Mouse (Mus musculus): ENCODE data around the gene BC051665. TPM values are rescaled to one million over a fixed set of nuclear protein-coding genes. Genes with fewer than 3 reads are reported as not detected.

BC051665 gene
- total and polyA plus RNA-seq, 2 experiments, result not detected

DNA sequence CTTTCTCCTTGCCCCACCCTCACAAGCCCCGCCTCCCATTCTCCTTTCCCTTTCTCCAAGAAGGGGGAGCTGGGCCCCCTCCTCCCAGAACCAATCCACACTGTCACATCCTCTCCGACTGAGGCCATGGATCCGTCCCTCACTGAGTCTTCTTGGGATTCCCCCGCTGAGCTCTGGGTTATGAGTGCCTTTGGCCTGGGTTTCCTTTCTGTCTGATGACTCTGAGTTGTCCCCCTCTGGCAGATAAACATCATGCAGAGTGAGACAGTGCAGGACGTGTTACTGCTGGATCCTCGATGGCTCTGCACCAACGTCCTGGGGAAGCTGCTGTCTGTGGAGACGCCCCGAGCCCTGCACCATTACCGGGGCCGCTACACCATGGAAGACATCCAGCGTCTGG, 25.8 kb downstream of the BC051665 start:
- H3K4me3 ChIP-seq (ENCODE audit: insufficient read depth, low read depth, low read length), result no peak overlapping the region
- no peak for DNase-seq (ENCODE audit: extremely low read depth, low read depth, low spot score)
- no peaks in the 10 kb centered on the region for H3K27me3 ChIP-seq (ENCODE audit: control insufficient read depth, insufficient read depth, low read length)
- no peaks in the 10 kb centered on the region for H3K4me1 ChIP-seq (ENCODE audit: control insufficient read depth, insufficient read depth, low read length)
- H3K9ac ChIP-seq (ENCODE audit: low read depth, low read length), result no peak overlapping the region
- TF ChIP-seq CTCF (IDR thresholded peaks at IDR 0.05; ENCODE audit: low read depth, low read length) (no peak), POLR2A (IDR thresholded peaks at IDR 0.05; ENCODE audit: extremely low read depth, insufficient read depth, low read length) (no peak)
- H3K27ac ChIP-seq (replicated peaks; ENCODE audit: insufficient read depth, low read depth, low read length), result no peak overlapping the region
- H3K79me2 ChIP-seq (ENCODE audit: control insufficient read depth, insufficient read depth, low read length), result no peaks in the 10 kb centered on the region
- H3K36me3 ChIP-seq (ENCODE audit: control insufficient read depth, insufficient read depth, low read length), result peaks cover 48% of the 10 kb centered on the region
- WGBS, result 95% methylated on average over 12 of the region's 12 CpGs

DNA sequence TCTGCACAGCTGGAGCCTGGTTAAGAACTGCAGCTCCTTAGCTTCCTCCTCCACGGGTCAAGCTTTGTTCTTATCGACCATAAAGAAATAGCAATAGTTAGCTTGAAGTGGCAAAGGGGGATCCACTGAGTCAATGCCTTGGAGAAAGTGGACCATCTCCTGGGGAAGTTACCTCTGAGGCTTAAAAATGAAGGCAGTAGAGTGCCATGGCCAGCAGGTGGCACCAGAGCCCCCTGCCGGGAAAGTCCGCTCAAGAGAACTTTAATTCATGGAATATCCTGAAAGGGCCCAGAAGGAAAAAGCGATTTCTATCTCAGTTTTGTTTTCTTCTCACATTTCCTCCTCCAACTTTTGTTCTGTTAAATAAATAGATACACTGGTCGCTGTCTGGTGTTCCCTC, 27.0 kb downstream of the BC051665 start:
- H3K27me3 ChIP-seq (ENCODE audit: control insufficient read depth, insufficient read depth, low read length), result no peaks in the 10 kb centered on the region
- 56% methylated on average over 6 of the region's 6 CpGs for WGBS
- DNase-seq (ENCODE audit: extremely low read depth, low read depth, low spot score), result no peak

DNA sequence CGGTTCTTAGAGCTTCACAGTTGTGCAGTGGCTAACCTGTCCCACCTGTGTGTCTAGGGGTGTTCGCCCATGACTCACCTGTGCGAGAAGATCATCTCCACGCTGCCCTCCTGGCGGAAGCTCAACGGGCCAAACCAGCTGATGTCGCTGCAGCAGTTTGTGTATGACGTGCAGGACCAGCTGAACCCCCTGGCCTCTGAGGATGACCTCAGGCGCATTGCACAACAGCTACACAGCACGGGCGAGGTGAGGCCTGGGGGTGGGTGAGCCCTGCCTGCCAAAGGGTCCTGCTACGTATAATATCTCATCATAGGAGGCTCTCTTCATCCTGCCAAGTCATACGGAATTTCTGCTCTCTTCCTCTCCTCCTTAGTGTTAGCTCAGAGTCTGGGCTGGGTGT, 28.9 kb downstream of the BC051665 start:
- TF ChIP-seq POLR2A (IDR thresholded peaks at IDR 0.05; ENCODE audit: extremely low read depth, insufficient read depth, low read length) (no peak), CTCF (IDR thresholded peaks at IDR 0.05; ENCODE audit: low read depth, low read length) (no peak)
- no peaks in the 10 kb centered on the region for H3K27me3 ChIP-seq (ENCODE audit: control insufficient read depth, insufficient read depth, low read length)
- no peak overlapping the region for H3K4me3 ChIP-seq (ENCODE audit: insufficient read depth, low read depth, low read length)
- no peak overlapping the region for H3K27ac ChIP-seq (replicated peaks; ENCODE audit: insufficient read depth, low read depth, low read length)
- H3K9ac ChIP-seq (ENCODE audit: low read depth, low read length), result no peak overlapping the region
- WGBS, result 56% methylated on average over 13 of the region's 13 CpGs
- H3K4me1 ChIP-seq (ENCODE audit: control insufficient read depth, insufficient read depth, low read length), result no peaks in the 10 kb centered on the region
- H3K79me2 ChIP-seq (ENCODE audit: control insufficient read depth, insufficient read depth, low read length), result no peaks in the 10 kb centered on the region
- DNase-seq (ENCODE audit: extremely low read depth, low read depth, low spot score), result no peak
- H3K36me3 ChIP-seq (ENCODE audit: control insufficient read depth, insufficient read depth, low read length), result peaks cover 59% of the 10 kb centered on the region

More for the DNA sequence above, 27.0 kb downstream of the BC051665 start:
- H3K36me3 ChIP-seq (ENCODE audit: control insufficient read depth, insufficient read depth, low read length), result peaks cover 55% of the 10 kb centered on the region
- no peak overlapping the region for H3K27ac ChIP-seq (replicated peaks; ENCODE audit: insufficient read depth, low read depth, low read length)
- H3K4me1 ChIP-seq (ENCODE audit: control insufficient read depth, insufficient read depth, low read length), result no peaks in the 10 kb centered on the region
- TF ChIP-seq CTCF (IDR thresholded peaks at IDR 0.05; ENCODE audit: low read depth, low read length) (peak; percentile 78), POLR2A (IDR thresholded peaks at IDR 0.05; ENCODE audit: extremely low read depth, insufficient read depth, low read length) (no peak)
- H3K4me3 ChIP-seq (ENCODE audit: insufficient read depth, low read depth, low read length), result no peak overlapping the region
- H3K9ac ChIP-seq (ENCODE audit: low read depth, low read length), result no peak overlapping the region
- no peaks in the 10 kb centered on the region for H3K79me2 ChIP-seq (ENCODE audit: control insufficient read depth, insufficient read depth, low read length)

DNA sequence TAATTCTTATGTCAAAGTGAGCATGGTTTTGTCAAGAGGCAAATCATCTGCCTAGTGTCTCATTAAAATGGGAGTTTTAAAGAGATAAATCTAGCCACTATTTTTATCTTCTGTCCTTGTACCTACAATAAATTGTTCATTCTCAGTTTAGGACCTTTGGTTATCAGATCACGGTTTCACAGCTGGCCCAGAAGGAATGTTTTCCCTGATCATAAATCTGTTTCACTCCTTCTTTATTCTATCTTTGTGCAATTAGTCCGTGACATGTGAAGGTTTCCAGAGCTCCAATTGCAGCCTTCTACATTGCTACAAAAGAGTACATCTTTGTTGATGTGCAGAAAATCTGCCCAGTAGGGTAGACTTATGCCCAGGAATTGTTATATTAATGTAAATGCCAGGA, 30.9 kb downstream of the BC051665 start:
- no peak for DNase-seq (ENCODE audit: extremely low read depth, low read depth, low spot score)
- H3K27ac ChIP-seq (replicated peaks; ENCODE audit: insufficient read depth, low read depth, low read length), result no peak overlapping the region
- no peaks in the 10 kb centered on the region for H3K79me2 ChIP-seq (ENCODE audit: control insufficient read depth, insufficient read depth, low read length)
- H3K9ac ChIP-seq (ENCODE audit: low read depth, low read length), result no peak overlapping the region
- H3K4me1 ChIP-seq (ENCODE audit: control insufficient read depth, insufficient read depth, low read length), result no peaks in the 10 kb centered on the region
- no peak for TF ChIP-seq POLR2A (IDR thresholded peaks at IDR 0.05; ENCODE audit: extremely low read depth, insufficient read depth, low read length)
- H3K36me3 ChIP-seq (ENCODE audit: control insufficient read depth, insufficient read depth, low read length), result peaks cover 71% of the 10 kb centered on the region
- WGBS, result 88% methylated on average over 2 of the region's 2 CpGs
- H3K27me3 ChIP-seq (ENCODE audit: control insufficient read depth, insufficient read depth, low read length), result no peaks in the 10 kb centered on the region
- no peak overlapping the region for H3K4me3 ChIP-seq (ENCODE audit: insufficient read depth, low read depth, low read length)

DNA sequence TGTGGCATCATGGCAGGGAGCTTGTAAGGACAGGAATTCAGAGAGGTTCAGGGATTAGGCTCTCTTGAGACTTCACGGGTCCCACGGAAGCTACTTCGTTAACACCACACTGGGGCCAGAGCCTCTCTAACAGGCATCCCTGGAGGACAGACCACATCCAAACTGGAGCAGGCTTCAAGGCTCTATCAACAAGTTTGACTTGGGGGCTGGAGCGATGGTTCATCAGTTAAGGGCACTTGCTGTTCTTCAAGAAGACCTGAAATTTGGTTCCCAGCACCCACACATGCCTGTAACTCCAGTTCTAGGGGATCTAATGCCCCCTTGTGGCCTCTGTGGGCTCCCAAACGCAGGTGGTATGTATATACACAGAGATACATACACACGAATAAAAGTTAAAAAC, 32.9 kb downstream of the BC051665 start:
- H3K9ac ChIP-seq (ENCODE audit: low read depth, low read length), result no peak overlapping the region
- peaks cover 74% of the 10 kb centered on the region for H3K36me3 ChIP-seq (ENCODE audit: control insufficient read depth, insufficient read depth, low read length)
- no peaks in the 10 kb centered on the region for H3K4me1 ChIP-seq (ENCODE audit: control insufficient read depth, insufficient read depth, low read length)
- WGBS, result over 99% methylated on average over 6 of the region's 6 CpGs
- H3K27ac ChIP-seq (replicated peaks; ENCODE audit: insufficient read depth, low read depth, low read length), result no peak overlapping the region
- TF ChIP-seq CTCF (IDR thresholded peaks at IDR 0.05; ENCODE audit: low read depth, low read length), result no peak
- DNase-seq (ENCODE audit: extremely low read depth, low read depth, low spot score), result no peak
- H3K4me3 ChIP-seq (ENCODE audit: insufficient read depth, low read depth, low read length), result no peak overlapping the region
- no peaks in the 10 kb centered on the region for H3K79me2 ChIP-seq (ENCODE audit: control insufficient read depth, insufficient read depth, low read length)
- no peaks in the 10 kb centered on the region for H3K27me3 ChIP-seq (ENCODE audit: control insufficient read depth, insufficient read depth, low read length)

DNA sequence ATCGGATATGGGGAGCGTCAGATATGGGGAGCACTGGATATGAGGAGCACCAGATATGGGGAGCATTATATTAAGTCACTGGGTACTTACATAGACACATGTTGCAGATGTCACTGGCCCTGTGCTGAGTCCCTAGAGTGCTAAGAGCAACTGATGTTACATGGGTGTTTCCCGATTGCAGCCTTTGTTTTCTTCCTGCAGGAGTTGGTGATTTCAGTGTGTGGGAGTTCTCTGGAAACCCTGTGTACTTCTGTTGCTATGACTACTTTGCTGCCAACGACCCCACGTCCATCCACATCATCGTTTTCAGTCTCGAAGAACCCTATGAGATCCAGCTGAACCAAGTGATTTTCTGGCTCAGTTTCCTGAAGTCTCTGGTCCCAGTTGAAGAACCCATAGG, 35.2 kb downstream of the BC051665 start:
- Histone ChIP-seq H3K27me3 (ENCODE audit: control insufficient read depth, insufficient read depth, low read length) (no peaks in the 10 kb centered on the region), H3K9ac (ENCODE audit: low read depth, low read length) (no peak overlapping the region), H3K4me3 (ENCODE audit: insufficient read depth, low read depth, low read length) (no peak overlapping the region), H3K4me1 (ENCODE audit: control insufficient read depth, insufficient read depth, low read length) (no peaks in the 10 kb centered on the region), H3K27ac (replicated peaks; ENCODE audit: insufficient read depth, low read depth, low read length) (no peak overlapping the region), H3K79me2 (ENCODE audit: control insufficient read depth, insufficient read depth, low read length) (no peaks in the 10 kb centered on the region), H3K36me3 (ENCODE audit: control insufficient read depth, insufficient read depth, low read length) (peaks cover 63% of the 10 kb centered on the region)
- WGBS, result 85% methylated on average over 7 of the region's 7 CpGs
- DNase-seq (ENCODE audit: extremely low read depth, low read depth, low spot score), result no peak
- TF ChIP-seq POLR2A (IDR thresholded peaks at IDR 0.05; ENCODE audit: extremely low read depth, insufficient read depth, low read length) (no peak), CTCF (IDR thresholded peaks at IDR 0.05; ENCODE audit: low read depth, low read length) (no peak)

Measured in liver, adult 2 months (tissue).